Mouse (Mus musculus): ENCODE measurements around the gene Sez6. TPM values are rescaled to one million over a fixed set of nuclear protein-coding genes. Genes with fewer than 3 reads are reported as not detected.

Sez6 gene
- total and polyA plus RNA-seq, 2 experiments: not detected

DNA sequence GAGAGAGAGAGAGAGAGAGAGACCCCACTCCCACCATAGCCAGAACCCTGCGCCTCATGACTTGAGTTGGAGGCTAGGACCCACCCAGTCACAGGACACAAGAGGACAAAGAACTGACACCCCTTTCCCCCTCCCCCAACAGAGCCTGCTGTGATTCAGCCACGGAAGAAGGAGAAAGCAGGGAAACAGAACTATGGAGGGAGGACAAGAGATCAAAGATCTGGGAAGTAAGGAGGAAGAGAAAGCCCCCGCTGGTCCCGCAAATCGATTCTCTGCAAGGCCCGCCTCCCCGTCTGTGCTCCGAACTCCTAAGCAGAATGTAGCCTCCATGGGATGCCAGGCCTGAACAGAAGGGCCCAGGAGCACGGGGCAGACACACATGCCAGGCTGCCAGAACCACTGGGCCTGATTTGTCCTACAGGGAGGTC, 23.8 kb upstream of the Sez6 start:
- no peak overlapping the region for H3K9ac ChIP-seq (ENCODE audit: low read depth, low read length)
- no peak overlapping the region for H3K27ac ChIP-seq (replicated peaks; ENCODE audit: insufficient read depth, low read depth, low read length)
- no peaks in the 10 kb centered on the region for H3K36me3 ChIP-seq (ENCODE audit: control insufficient read depth, insufficient read depth, low read length)
- no peak for DNase-seq (ENCODE audit: extremely low read depth, low read depth, low spot score)
- 48% methylated on average over 9 of the region's 9 CpGs for WGBS
- H3K79me2 ChIP-seq (ENCODE audit: control insufficient read depth, insufficient read depth, low read length): no peaks in the 10 kb centered on the region
- no peak overlapping the region for H3K4me3 ChIP-seq (ENCODE audit: insufficient read depth, low read depth, low read length)
- TF ChIP-seq CTCF (IDR thresholded peaks at IDR 0.05; ENCODE audit: low read depth, low read length): no peak
- TF ChIP-seq POLR2A (IDR thresholded peaks at IDR 0.05; ENCODE audit: extremely low read depth, insufficient read depth, low read length): no peak
- peaks cover 5% of the 10 kb centered on the region for H3K4me1 ChIP-seq (ENCODE audit: control insufficient read depth, insufficient read depth, low read length)
- no peaks in the 10 kb centered on the region for H3K27me3 ChIP-seq (ENCODE audit: control insufficient read depth, insufficient read depth, low read length)

DNA sequence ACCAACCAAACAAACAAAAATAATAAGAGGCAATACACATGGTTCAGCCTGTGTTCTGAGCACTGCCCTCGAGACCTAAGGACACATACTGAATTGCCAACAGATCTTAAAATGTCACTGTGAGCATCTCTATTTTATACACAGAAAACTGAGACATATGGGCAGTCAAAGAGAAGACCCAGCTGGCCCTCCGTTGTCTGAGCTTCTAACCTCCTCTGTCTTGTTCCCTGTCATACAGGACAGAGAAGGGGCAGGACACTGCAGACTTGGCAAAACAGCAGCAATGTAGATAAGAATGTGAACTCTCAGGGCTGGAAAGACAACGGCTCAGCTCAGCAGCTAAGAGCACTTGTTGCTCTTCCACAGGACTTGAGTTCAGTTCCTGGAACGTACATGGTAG, 22.1 kb upstream of the Sez6 start:
- Histone ChIP-seq H3K4me3 (ENCODE audit: insufficient read depth, low read depth, low read length) (no peak overlapping the region), H3K27ac (replicated peaks; ENCODE audit: insufficient read depth, low read depth, low read length) (no peak overlapping the region), H3K4me1 (ENCODE audit: control insufficient read depth, insufficient read depth, low read length) (peaks cover 2% of the 10 kb centered on the region), H3K79me2 (ENCODE audit: control insufficient read depth, insufficient read depth, low read length) (no peaks in the 10 kb centered on the region), H3K9ac (ENCODE audit: low read depth, low read length) (no peak overlapping the region), H3K27me3 (ENCODE audit: control insufficient read depth, insufficient read depth, low read length) (no peaks in the 10 kb centered on the region), H3K36me3 (ENCODE audit: control insufficient read depth, insufficient read depth, low read length) (no peaks in the 10 kb centered on the region)
- 65% methylated on average over 4 of the region's 4 CpGs for WGBS
- DNase-seq (ENCODE audit: extremely low read depth, low read depth, low spot score): no peak
- TF ChIP-seq POLR2A (IDR thresholded peaks at IDR 0.05; ENCODE audit: extremely low read depth, insufficient read depth, low read length): no peak
- TF ChIP-seq CTCF (IDR thresholded peaks at IDR 0.05; ENCODE audit: low read depth, low read length): no peak

DNA sequence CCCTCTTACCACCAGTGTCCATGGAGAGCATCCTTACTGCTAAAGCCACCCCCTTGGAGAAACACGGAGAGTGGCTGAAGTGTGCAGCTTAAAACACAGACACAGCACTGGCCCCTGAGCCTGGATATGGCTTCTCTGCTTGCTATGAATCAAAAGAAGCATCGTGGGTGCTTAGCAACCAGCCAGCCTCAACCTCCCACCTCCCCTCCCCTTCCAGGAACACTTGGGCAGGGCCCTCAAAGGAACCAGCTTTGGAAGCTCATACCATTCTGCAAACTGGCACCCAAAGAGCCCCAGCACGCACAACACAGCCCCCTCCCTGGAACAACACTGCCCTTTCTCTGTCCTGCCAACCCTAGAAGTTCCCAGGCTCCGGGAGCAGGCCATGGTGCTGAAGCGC, 21.2 kb upstream of the Sez6 start:
- TF ChIP-seq POLR2A (IDR thresholded peaks at IDR 0.05; ENCODE audit: extremely low read depth, insufficient read depth, low read length) (no peak), CTCF (IDR thresholded peaks at IDR 0.05; ENCODE audit: low read depth, low read length) (no peak)
- no peaks in the 10 kb centered on the region for H3K4me1 ChIP-seq (ENCODE audit: control insufficient read depth, insufficient read depth, low read length)
- DNase-seq (ENCODE audit: extremely low read depth, low read depth, low spot score): no peak
- H3K79me2 ChIP-seq (ENCODE audit: control insufficient read depth, insufficient read depth, low read length): no peaks in the 10 kb centered on the region
- 66% methylated on average over 5 of the region's 5 CpGs for WGBS
- no peaks in the 10 kb centered on the region for H3K27me3 ChIP-seq (ENCODE audit: control insufficient read depth, insufficient read depth, low read length)
- H3K9ac ChIP-seq (ENCODE audit: low read depth, low read length): no peak overlapping the region
- no peak overlapping the region for H3K27ac ChIP-seq (replicated peaks; ENCODE audit: insufficient read depth, low read depth, low read length)
- H3K36me3 ChIP-seq (ENCODE audit: control insufficient read depth, insufficient read depth, low read length): no peaks in the 10 kb centered on the region
- no peak overlapping the region for H3K4me3 ChIP-seq (ENCODE audit: insufficient read depth, low read depth, low read length)

DNA sequence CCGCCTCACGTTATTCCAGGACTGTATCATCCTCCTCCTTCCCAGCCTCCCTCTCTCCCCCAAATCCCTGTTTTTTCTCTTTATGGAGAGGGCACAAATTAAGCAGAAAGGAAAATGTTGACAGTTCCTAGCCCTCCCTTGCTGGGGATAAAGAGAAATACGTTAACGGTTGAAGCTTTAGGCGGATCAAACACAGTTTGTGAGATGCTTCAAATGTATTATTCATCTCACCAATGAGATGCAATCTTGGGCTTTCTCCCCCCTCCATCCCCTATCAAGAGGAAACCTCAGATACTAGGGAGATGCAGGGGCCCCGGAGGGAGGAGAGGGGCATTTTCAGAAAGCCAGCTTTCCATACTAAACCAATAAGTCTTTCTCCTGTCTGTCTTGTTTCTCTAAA, 20.8 kb upstream of the Sez6 start:
- Histone ChIP-seq H3K4me1 (ENCODE audit: control insufficient read depth, insufficient read depth, low read length) (no peaks in the 10 kb centered on the region), H3K27ac (replicated peaks; ENCODE audit: insufficient read depth, low read depth, low read length) (no peak overlapping the region), H3K27me3 (ENCODE audit: control insufficient read depth, insufficient read depth, low read length) (no peaks in the 10 kb centered on the region), H3K4me3 (ENCODE audit: insufficient read depth, low read depth, low read length) (no peak overlapping the region), H3K36me3 (ENCODE audit: control insufficient read depth, insufficient read depth, low read length) (no peaks in the 10 kb centered on the region), H3K9ac (ENCODE audit: low read depth, low read length) (no peak overlapping the region), H3K79me2 (ENCODE audit: control insufficient read depth, insufficient read depth, low read length) (no peaks in the 10 kb centered on the region)
- no peak for TF ChIP-seq POLR2A (IDR thresholded peaks at IDR 0.05; ENCODE audit: extremely low read depth, insufficient read depth, low read length)
- no peak for TF ChIP-seq CTCF (IDR thresholded peaks at IDR 0.05; ENCODE audit: low read depth, low read length)
- no peak for DNase-seq (ENCODE audit: extremely low read depth, low read depth, low spot score)
- 63% methylated on average over 6 of the region's 6 CpGs for WGBS

DNA sequence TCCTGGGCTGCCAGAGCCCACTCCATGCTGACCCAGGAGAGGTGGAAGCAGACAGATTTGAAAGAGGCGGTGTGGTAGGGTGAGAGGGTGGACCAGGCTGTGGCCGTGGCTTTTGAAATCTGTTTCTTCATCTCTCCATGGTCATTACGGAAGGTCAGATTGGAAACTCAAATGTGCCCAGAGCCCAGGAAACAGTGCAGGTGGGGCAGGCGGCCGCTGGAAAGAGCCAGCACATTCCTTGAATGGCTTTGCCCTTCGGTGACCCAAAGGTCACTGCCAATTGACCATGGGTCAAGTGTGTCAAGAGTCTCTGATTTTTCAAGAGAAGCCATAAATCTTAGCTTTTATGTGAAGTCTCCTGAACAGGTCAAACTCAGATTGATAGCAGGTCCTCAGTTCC, 17.1 kb upstream of the Sez6 start:
- Histone ChIP-seq H3K27me3 (ENCODE audit: control insufficient read depth, insufficient read depth, low read length) (no peaks in the 10 kb centered on the region), H3K27ac (replicated peaks; ENCODE audit: insufficient read depth, low read depth, low read length) (no peak overlapping the region), H3K4me1 (ENCODE audit: control insufficient read depth, insufficient read depth, low read length) (no peaks in the 10 kb centered on the region), H3K4me3 (ENCODE audit: insufficient read depth, low read depth, low read length) (no peak overlapping the region), H3K9ac (ENCODE audit: low read depth, low read length) (no peak overlapping the region), H3K79me2 (ENCODE audit: control insufficient read depth, insufficient read depth, low read length) (no peaks in the 10 kb centered on the region), H3K36me3 (ENCODE audit: control insufficient read depth, insufficient read depth, low read length) (no peaks in the 10 kb centered on the region)
- TF ChIP-seq CTCF (IDR thresholded peaks at IDR 0.05; ENCODE audit: low read depth, low read length): no peak
- TF ChIP-seq POLR2A (IDR thresholded peaks at IDR 0.05; ENCODE audit: extremely low read depth, insufficient read depth, low read length): no peak
- DNase-seq (ENCODE audit: extremely low read depth, low read depth, low spot score): no peak
- 64% methylated on average over 6 of the region's 6 CpGs for WGBS

DNA sequence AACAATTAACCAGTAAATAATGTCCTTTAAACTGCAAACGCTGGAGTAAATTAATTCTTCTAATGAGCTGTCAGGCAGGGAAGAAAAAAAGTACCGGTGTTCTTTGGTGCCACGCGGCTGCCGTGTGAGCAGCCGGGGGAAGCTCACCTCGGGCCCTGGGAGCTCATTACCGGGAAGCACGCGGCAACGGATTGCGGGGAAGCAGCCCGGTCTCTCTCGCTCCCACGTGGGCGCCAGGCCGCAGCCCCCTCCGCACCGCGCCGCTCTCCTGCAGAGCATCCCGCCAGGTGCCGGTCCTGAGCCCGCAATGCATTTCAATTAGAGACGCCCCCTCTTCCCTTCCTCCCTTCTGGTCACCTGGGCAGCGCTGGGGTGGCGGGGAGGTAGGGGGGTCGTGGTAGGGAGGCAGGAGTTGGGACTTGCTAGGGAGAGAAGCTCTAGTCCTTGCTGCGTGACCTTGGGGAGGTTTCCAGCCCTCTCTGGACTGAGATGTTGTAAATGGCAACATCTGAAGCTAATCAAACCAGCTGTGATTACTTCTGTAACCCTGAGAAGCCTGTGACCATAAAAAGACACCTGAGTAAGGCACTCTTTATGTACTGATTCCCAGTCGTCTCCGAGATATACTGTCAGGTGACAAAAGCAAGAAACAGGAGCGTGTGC, 15.9 kb upstream of the Sez6 start:
- Histone ChIP-seq H3K4me3 (ENCODE audit: insufficient read depth, low read depth, low read length) (no peak overlapping the region), H3K79me2 (ENCODE audit: control insufficient read depth, insufficient read depth, low read length) (no peaks in the 10 kb centered on the region), H3K4me1 (ENCODE audit: control insufficient read depth, insufficient read depth, low read length) (no peaks in the 10 kb centered on the region), H3K27ac (replicated peaks; ENCODE audit: insufficient read depth, low read depth, low read length) (no peak overlapping the region), H3K9ac (ENCODE audit: low read depth, low read length) (no peak overlapping the region), H3K36me3 (ENCODE audit: control insufficient read depth, insufficient read depth, low read length) (no peaks in the 10 kb centered on the region), H3K27me3 (ENCODE audit: control insufficient read depth, insufficient read depth, low read length) (no peaks in the 10 kb centered on the region)
- DNase-seq (ENCODE audit: extremely low read depth, low read depth, low spot score): no peak
- WGBS: 28% methylated on average over 32 of the region's 32 CpGs
- TF ChIP-seq POLR2A (IDR thresholded peaks at IDR 0.05; ENCODE audit: extremely low read depth, insufficient read depth, low read length): no peak
- TF ChIP-seq CTCF (IDR thresholded peaks at IDR 0.05; ENCODE audit: low read depth, low read length): no peak

Data from liver, adult 2 months (tissue).